Comparison of ENCODE assay signal across 8 mouse cellular contexts in the genomic region with DNA sequence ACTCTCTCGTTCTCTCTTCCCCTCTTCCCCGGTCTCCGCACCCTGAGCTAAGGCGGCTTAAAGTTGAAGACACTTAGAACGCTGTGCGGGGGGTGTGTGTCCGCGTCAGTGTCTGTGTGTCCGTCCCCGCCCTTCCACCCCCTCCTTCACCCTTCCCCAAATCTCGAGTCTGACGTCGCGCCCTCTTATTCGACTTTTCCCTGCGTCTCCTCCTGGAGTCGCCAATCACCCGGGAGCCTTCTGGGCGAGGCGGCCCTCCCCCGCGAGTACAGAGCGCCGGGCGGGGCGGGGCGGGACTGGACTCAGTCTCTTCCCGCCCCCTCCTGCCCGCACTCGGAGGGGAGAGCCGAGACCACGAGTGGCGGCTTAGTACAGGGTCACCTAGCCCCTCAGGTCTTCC. TPM values are rescaled to one million over a fixed set of nuclear protein-coding genes. Genes with fewer than 3 reads are reported as not detected.
DNase-seq lines count a peak whose midpoint lies in the region; ATAC-seq and TF ChIP-seq lines count a peak whose summit lies in the region.

A gene (minus strand): TSS at position 229 of the 400 bp plus-strand sequence.

- H3K79me2 ChIP-seq in liver, adult 2 months (ENCODE audit: control insufficient read depth, insufficient read depth, low read length) = no peaks in the 10 kb centered on the region

- 0% methylated on average over 33 of the region's 33 CpGs for WGBS in hindbrain, embryonic 13.5 days
- WGBS in liver, adult 2 months = under 1% methylated on average over 33 of the region's 33 CpGs
- WGBS in neural tube, embryonic 11.5 days = under 1% methylated on average over 31 of the region's 33 CpGs

- peak within 1 kb of the TSS; percentile 96 for H3K27ac ChIP-seq in hindbrain, embryonic 13.5 days
- H3K27ac ChIP-seq in liver, adult 2 months (replicated peaks; ENCODE audit: insufficient read depth, low read depth, low read length) = no peak within 1 kb of the TSS
- peak within 1 kb of the TSS; percentile 96 for H3K27ac ChIP-seq in neural tube, embryonic 11.5 days (ENCODE audit: low read depth, low read length)

- peaks cover 92% of the 10 kb centered on the region for H3K4me1 ChIP-seq in hindbrain, embryonic 13.5 days (replicated peaks)
- peaks cover 9% of the 10 kb centered on the region; the same call in 1 of the 2 replicates for H3K4me1 ChIP-seq in liver, adult 2 months (ENCODE audit: control insufficient read depth, insufficient read depth, low read length)
- peaks cover 50% of the 10 kb centered on the region for H3K4me1 ChIP-seq in neural tube, embryonic 11.5 days (ENCODE audit: control insufficient read depth, insufficient read depth, low read length)

- TF ChIP-seq POLR2A in liver, adult 2 months (IDR thresholded peaks at IDR 0.05; ENCODE audit: extremely low read depth, insufficient read depth, low read length) = no peak

- H3K9ac ChIP-seq in hindbrain, embryonic 13.5 days = peak within 1 kb of the TSS; percentile 95
- H3K9ac ChIP-seq in liver, adult 2 months (ENCODE audit: low read depth, low read length) = peak within 1 kb of the TSS; percentile 69
- H3K9ac ChIP-seq in neural tube, embryonic 11.5 days (ENCODE audit: low read length) = peak within 1 kb of the TSS; percentile 91

- peak; percentile 63 for ATAC-seq in hindbrain, embryonic 13.5 days (ENCODE audit: low FRiP score)
- peak; percentile 72 for ATAC-seq in neural tube, embryonic 11.5 days (ENCODE audit: insufficient read depth, low FRiP score, low TSS enrichment)

- H3K36me3 ChIP-seq in hindbrain, embryonic 13.5 days = no peaks in the 10 kb centered on the region
- H3K36me3 ChIP-seq in liver, adult 2 months (ENCODE audit: control insufficient read depth, insufficient read depth, low read length) = no peaks in the 10 kb centered on the region
- H3K36me3 ChIP-seq in neural tube, embryonic 11.5 days (ENCODE audit: control insufficient read depth, insufficient read depth, low read length) = no peaks in the 10 kb centered on the region

- H3K4me2 ChIP-seq in hindbrain, embryonic 13.5 days = peak within 1 kb of the TSS; percentile 66
- peak within 1 kb of the TSS; percentile 78 for H3K4me2 ChIP-seq in neural tube, embryonic 11.5 days (ENCODE audit: low read depth)

- H3K9me3 ChIP-seq in hindbrain, embryonic 13.5 days = no peaks in the 10 kb centered on the region
- no peaks in the 10 kb centered on the region for H3K9me3 ChIP-seq in neural tube, embryonic 11.5 days (ENCODE audit: control insufficient read depth, low read length)

- peak within 1 kb of the TSS; percentile 59 for H3K4me3 ChIP-seq in hindbrain, embryonic 13.5 days
- H3K4me3 ChIP-seq in liver, adult 2 months (ENCODE audit: insufficient read depth, low read depth, low read length) = peak within 1 kb of the TSS; percentile 83
- H3K4me3 ChIP-seq in neural tube, embryonic 11.5 days (ENCODE audit: low read depth, low read length) = peak within 1 kb of the TSS; percentile 88

- DNase-seq in ZHBTc4 (ENCODE audit: low read depth, low spot score) = peak; percentile 93
- peak; percentile 68 for DNase-seq in cerebellum, adult 9-10 months
- peak; percentile 86 for DNase-seq in gastrocnemius, adult 18-20 months (ENCODE audit: low spot score)
- peak; percentile 86 for DNase-seq in liver, adult 2 months (ENCODE audit: extremely low read depth, low read depth, low spot score)
- peak; percentile 91 for DNase-seq in neural tube, embryonic 11.5 days (ENCODE audit: low spot score)
- DNase-seq in c-Kit-positive CD71-positive TER-119-positive erythroid progenitor cells, embryonic 14.5 days (ENCODE audit: low spot score) = no peak
- DNase-seq in spleen, postnatal 4 days (ENCODE audit: low spot score in 2 of 2) = no peak

- TF ChIP-seq CTCF in liver, adult 2 months (IDR thresholded peaks at IDR 0.05; ENCODE audit: low read depth, low read length) = no peak

- peaks cover 77% of the 10 kb centered on the region for H3K27me3 ChIP-seq in hindbrain, embryonic 13.5 days
- H3K27me3 ChIP-seq in liver, adult 2 months (ENCODE audit: control insufficient read depth, insufficient read depth, low read length) = peaks cover 44% of the 10 kb centered on the region
- peaks cover 30% of the 10 kb centered on the region for H3K27me3 ChIP-seq in neural tube, embryonic 11.5 days (ENCODE audit: control insufficient read depth, insufficient read depth, low read length)

RNA-seq across cellular contexts. Expression of the gene that starts here (rescaled TPM):
- total RNA-seq in gastrocnemius, adult 18-20 months (2021) = 1 to 10 TPM; 4.5 TPM
- 20.4 and 23.6 TPM in 2 replicates for polyA plus RNA-seq in hindbrain, embryonic 13.5 days (2015; fragmentation: Nextera tagmentation; extraction: Ambion mirVana)
- total RNA-seq in liver, adult 2 months (2014; rRNA removed) = 0.18 and 0.20 TPM in 2 replicates
- polyA plus RNA-seq in liver, adult 2 months (2012; rRNA removed) = 0.22 and 0.31 TPM in 2 replicates
- 16.1 and 19.8 TPM in 2 replicates for polyA plus RNA-seq in neural tube, embryonic 11.5 days (2014; fragmentation: Nextera tagmentation; extraction: Ambion mirVana)

Comparison
In these comparisons a context has a peak if more than half of its experiments do, and no peak if none do; other contexts are left out.
1. RNA of the gene that starts here (polyA plus RNA-seq): 20.4 to 23.6 TPM in hindbrain, embryonic 13.5 days and 16.1 to 19.8 TPM in neural tube, embryonic 11.5 days; 0.22 to 0.31 TPM in liver, adult 2 months; every median in the first group is over 10 times any median in the second.
2. Peak in DNase-seq, H3K4me3 ChIP-seq and H3K9ac ChIP-seq in liver, adult 2 months; RNA of the gene not detected or under 1 TPM.
3. DNase-seq: peak in ZHBTc4 (single experiment), cerebellum, adult 9-10 months (single experiment), gastrocnemius, adult 18-20 months (single experiment) and neural tube, embryonic 11.5 days (single experiment); none in c-Kit-positive CD71-positive TER-119-positive erythroid progenitor cells, embryonic 14.5 days (single experiment) and spleen, postnatal 4 days (0 of 2).
4. Peak in every context shown above with its lines, with median percentiles within 50 percentile points of each other: H3K4me3 ChIP-seq and H3K9ac ChIP-seq.